Mouse (Mus musculus): ENCODE results near the gene Rnf24.
A peak's percentile ranks its signal among the peaks of the same experiment; 100 is the strongest.

The Rnf24 gene

DNA sequence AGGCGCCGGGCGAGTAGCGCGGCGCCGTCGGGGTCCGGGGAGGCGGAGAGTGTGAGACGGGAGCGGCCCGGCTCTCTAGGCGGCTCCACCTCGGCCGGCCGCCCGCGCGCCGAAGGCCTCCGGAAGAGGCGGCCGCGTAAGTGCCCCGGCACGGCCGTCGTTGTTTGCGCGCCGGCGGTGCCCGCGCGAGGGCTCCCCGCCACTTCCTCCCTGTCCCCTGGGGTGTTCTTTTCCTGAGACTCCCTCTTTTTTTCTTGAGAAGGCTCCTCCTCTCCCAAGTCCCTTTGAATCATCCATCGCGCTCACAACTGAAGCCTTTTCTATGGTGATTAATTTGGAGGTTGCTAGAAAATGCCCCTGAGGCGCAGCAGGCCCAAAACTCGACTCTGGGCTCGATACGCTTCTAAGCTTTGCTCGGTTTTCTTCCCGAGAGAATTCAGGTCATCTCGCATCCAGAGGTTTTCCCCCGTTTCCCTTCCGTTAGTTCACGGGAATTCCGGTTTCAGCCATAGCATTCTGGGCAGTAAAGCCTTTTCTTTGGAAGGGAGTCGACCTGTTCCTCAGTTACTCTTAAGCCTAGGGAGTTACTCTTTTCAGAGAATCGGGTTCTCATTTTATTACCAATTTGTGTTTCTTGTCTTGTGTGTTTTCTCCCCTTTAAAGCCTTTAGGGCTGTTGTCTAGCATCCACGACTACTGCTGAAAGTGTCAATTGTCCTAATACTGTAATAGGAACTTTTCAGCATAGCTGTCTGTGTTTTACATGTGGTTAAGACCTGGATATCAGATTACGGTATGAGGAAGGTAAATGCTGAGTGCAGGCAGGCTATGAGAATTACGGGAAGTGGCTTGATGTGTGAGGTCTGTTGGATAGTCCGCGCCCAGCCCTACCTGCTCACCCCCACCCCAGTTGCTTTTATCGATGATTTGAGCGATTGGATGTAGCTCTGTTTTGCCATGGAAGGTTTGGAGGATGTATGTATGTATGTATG is 89.7 kb downstream of the Rnf24 start:
- no peak for DNase-seq (ENCODE audit: low spot score)

DNA sequence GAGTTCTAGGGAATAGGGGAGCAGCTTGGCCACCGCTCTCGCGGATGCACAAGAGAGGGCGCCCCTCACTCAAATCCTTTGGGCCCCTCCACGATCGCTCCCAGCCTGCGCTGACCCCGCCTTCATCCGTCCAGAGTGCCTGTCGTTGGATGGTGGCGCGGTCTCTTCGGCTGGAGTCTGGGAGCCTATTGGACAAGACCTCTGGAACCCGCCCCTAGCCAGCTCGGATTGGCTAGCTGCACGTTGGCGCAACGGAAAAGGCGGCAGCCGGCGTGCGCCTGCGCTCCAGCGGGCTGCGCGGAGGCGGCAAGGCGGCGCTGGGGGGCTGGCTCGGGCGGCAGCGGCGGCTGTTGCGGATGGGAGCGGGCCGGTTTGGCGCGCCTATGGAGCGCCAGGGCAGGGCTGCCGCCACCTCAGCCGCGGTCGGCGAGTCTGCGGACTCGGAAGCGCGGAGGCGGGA is 90.4 kb downstream of the Rnf24 start, which contains the start of gene Pank2:
Gene Pank2, plus strand, starts transcription at position 283 of the 460 bp plus-strand sequence.
- peak; percentile 98 for DNase-seq (ENCODE audit: low spot score)

DNA sequence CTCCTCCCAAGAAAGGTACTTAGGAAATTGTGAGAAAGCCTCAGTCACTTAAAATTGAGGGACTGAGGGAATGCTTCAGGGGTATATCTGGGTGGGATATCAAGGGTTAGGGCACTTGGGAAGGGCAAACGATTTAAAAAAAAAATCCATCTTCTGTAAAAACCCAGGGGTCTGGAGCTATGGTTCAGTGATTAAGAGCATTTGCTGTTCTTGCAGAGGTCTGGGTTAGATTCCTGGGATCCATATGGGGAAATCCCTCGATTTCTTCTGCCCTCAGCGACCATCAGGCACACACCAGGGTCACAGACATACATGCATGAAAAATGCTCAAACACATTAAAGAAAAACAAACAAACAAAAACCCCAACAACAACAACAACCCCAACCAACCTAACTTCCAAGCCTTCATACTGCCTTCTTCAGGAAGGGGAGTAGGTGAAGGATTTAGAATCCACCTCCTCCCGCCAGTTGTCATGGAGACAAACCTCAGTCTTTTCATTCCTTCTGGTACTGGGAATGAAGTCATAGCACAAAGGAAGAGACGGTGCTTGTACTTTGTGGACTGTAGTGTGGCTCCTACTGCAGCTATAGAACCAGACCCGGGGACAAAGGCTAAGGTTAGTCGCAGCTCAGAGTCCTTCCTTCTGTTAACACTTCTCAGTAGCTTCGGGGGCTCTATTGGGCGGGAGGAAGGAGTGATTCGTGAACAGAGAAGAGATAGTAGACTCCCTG is 91.0 kb downstream of the Rnf24 start:
- no peak for DNase-seq (ENCODE audit: low spot score)

DNA sequence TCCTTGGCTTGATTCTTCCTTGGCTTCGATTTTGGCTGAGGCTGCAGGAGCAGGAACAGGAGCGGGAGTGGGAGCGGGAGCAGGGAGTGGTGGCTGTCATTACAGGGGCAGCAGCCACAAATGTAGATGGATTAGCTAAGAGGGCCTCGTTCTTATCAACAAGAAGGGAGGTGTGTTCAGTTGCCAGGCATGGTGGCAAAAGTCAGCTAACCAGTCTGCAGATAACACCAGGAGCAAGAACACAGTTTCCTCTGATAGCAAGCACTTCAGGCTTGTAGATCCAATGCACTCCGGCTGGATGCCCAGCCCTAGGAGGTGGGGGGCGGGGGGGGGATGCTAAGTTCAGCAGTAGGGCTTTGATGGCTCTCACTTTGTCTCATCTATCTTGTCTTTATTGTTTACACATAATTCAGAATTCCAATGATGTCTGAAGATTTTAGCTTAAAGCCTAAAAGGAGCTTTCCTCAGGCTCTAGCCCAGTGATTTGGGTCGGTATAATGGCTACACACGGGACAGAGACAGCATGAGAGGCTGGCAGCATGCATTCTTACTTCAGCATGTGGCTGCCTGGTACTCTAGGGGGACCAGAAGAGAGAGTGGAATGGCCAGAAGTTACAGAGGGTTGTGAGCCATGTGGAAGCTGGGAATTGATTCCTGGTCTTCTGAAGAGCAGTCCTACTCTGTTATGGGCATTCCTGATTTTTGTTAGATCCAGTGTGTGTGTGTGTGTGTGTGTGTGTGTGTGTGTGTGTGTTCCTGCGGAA is 92.0 kb downstream of the Rnf24 start:
- DNase-seq (ENCODE audit: low spot score), result no peak

DNA sequence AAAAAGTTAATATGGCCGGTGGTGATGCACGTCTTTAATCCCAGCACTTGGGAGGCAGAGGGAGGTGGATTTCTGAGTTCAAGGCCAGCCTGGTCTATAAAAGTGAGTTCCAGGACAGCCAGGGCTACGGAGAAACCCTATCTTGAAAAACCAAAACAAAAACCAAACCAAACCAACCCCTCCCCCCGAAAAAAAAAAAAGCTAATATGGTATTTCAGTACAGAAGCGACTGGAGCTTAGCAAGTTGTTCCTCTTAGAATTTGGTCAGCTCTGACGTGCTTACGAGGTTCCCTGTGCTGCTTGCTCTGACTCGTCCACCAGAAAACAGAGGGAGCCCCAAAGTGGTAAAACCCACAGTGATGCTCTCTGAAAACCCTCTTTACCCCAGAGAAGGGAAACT is 94.0 kb downstream of the Rnf24 start:
- no peak for DNase-seq (ENCODE audit: low spot score)

- no peak for DNase-seq (ENCODE audit: low spot score)
Measured at GRCm38 (mm10) chr2:131255738-131256137, 97.0 kb downstream of the Rnf24 start.

DNA sequence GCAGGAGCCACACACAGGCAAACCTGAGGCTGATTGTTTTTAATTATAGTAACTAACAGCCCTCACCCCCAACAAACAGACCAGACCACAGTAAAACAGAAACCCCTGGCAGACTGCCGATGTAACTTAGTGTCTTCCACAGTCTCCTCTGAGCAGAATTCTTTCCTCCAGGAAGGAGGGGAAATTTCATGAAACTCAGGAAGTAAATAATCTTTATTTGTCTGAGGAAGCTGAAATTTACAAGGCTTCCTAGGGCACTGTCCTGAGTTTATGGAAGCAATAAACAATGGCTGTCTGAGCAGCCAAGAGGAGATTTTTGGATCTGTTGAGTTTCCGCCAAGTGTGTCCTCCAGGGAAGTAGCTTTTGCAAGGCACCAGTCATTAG is 98.4 kb downstream of the Rnf24 start:
- DNase-seq (ENCODE audit: low spot score), result no peak

- DNase-seq (ENCODE audit: low spot score), result peak; percentile 45
Measured at GRCm38 (mm10) chr2:131253681-131254328, 98.9 kb downstream of the Rnf24 start.

Measured in layer of hippocampus, adult 11-12 months (tissue).